9 mouse cellular contexts compared by ENCODE assay signal in genomic region chr7:116038024-116038423, GRCm38 (mm10). TPM values are rescaled to one million over a fixed set of nuclear protein-coding genes. Genes with fewer than 3 reads are reported as not detected.
A peak's percentile ranks its signal among the peaks of the same experiment; 100 is the strongest.
DNase-seq lines count a peak whose midpoint lies in the region; ATAC-seq and TF ChIP-seq lines count a peak whose summit lies in the region.
"Had no signal": no experiment of that assay in that cellular context is flagged by ENCODE, and none has a peak within 500 bp of the region (broad histone marks: within the 10 kb centered on the region; RNA-seq: fewer than 3 reads in every experiment).

No protein-coding gene starts in this region.

- WGBS in kidney, postnatal 0 days: 3% methylated on average over 13 of the region's 13 CpGs
- WGBS in forebrain, embryonic 16.5 days: 4% methylated on average over 13 of the region's 13 CpGs
- WGBS in small intestine, adult 2 months: 7% methylated on average over 13 of the region's 13 CpGs

- no peak for TF ChIP-seq POLR2A in small intestine, adult 2 months (IDR thresholded peaks at IDR 0.05; ENCODE audit: low read depth, low read length)

- H3K9me3 ChIP-seq in kidney, postnatal 0 days (replicated peaks; ENCODE audit: low read length): no peaks in the 10 kb centered on the region
- H3K9me3 ChIP-seq in forebrain, embryonic 16.5 days (ENCODE audit: control insufficient read depth, low read length): no peaks in the 10 kb centered on the region
- H3K9me3 ChIP-seq: G1E had no signal

- H3K9ac ChIP-seq in kidney, postnatal 0 days (ENCODE audit: low read depth, low read length): no peak overlapping the region
- H3K9ac ChIP-seq in forebrain, embryonic 16.5 days (replicated peaks; ENCODE audit: low read depth, low read length): 0 out of 2 replicates have a peak overlapping the region, but pooled peaks have one; percentile 2

- no peak overlapping the region for H3K4me3 ChIP-seq in kidney, postnatal 0 days (replicated peaks; ENCODE audit: low read depth, low read length)
- peak overlapping the region; percentile 33 for H3K4me3 ChIP-seq in forebrain, embryonic 16.5 days (replicated peaks; ENCODE audit: low read length)
- 0 out of 2 replicates have a peak overlapping the region, but pooled peaks have one; percentile 4 for H3K4me3 ChIP-seq in small intestine, adult 2 months (ENCODE audit: low read depth, low read length)

- no peaks in the 10 kb centered on the region for H3K36me3 ChIP-seq in kidney, postnatal 0 days (ENCODE audit: insufficient read depth, low read length)
- H3K36me3 ChIP-seq in forebrain, embryonic 16.5 days (ENCODE audit: control insufficient read depth, insufficient read depth): no peaks in the 10 kb centered on the region
- no peaks in the 10 kb centered on the region for H3K36me3 ChIP-seq in small intestine, adult 2 months (ENCODE audit: control insufficient read depth, insufficient read depth, low read length)
- H3K36me3 ChIP-seq: G1E had no signal

- no peak for DNase-seq in kidney, postnatal 0 days (ENCODE audit: low spot score)
- DNase-seq in kidney, postnatal 25 days: no peak
- peak; percentile 4 for DNase-seq in liver
- no peak for DNase-seq in testis, postnatal 14 days (ENCODE audit: low spot score)
- DNase-seq in cerebellum, postnatal 4 days (ENCODE audit: low spot score in 2 of 2): no peak
- no peak for DNase-seq in adrenal gland, postnatal 36 days

- no peak for ATAC-seq in kidney, postnatal 0 days (replicated peaks; ENCODE audit: low FRiP score, low read depth)
- no peak for ATAC-seq in forebrain, embryonic 16.5 days

- TF ChIP-seq CTCF in kidney, postnatal 0 days (IDR thresholded peaks at IDR 0.05; ENCODE audit: low read depth): no peak
- TF ChIP-seq CTCF in small intestine, adult 2 months (IDR thresholded peaks at IDR 0.05; ENCODE audit: extremely low read depth, insufficient read length, insufficient replicate concordance, low read depth, low read length): no peak

- H3K4me2 ChIP-seq in kidney, postnatal 0 days (ENCODE audit: low read length): peak overlapping the region; percentile 16; the same call in 1 of the 2 replicates
- H3K4me2 ChIP-seq in forebrain, embryonic 16.5 days (ENCODE audit: low read length): peak overlapping the region; percentile 98

- peaks cover 17% of the 10 kb centered on the region for H3K4me1 ChIP-seq in kidney, postnatal 0 days (replicated peaks; ENCODE audit: insufficient read depth, low read length)
- peaks cover 41% of the 10 kb centered on the region for H3K4me1 ChIP-seq in forebrain, embryonic 16.5 days (replicated peaks; ENCODE audit: control insufficient read depth, insufficient read depth, low read length)
- H3K4me1 ChIP-seq in small intestine, adult 2 months (ENCODE audit: control insufficient read depth, insufficient read depth, insufficient read length, low read length): peaks cover 2% of the 10 kb centered on the region; the same call in 1 of the 2 replicates

- no peak overlapping the region for H3K27ac ChIP-seq in kidney, postnatal 0 days
- no peak overlapping the region for H3K27ac ChIP-seq in forebrain, embryonic 16.5 days (ENCODE audit: low read length)
- H3K27ac ChIP-seq in small intestine, adult 2 months (ENCODE audit: insufficient read depth, low read depth, low read length): no peak overlapping the region

- H3K27me3 ChIP-seq in kidney, postnatal 0 days (ENCODE audit: insufficient read depth, low read length): peaks cover 40% of the 10 kb centered on the region
- peaks cover 37% of the 10 kb centered on the region for H3K27me3 ChIP-seq in forebrain, embryonic 16.5 days (replicated peaks; ENCODE audit: control insufficient read depth, insufficient read depth, low read length)
- H3K27me3 ChIP-seq in small intestine, adult 2 months (ENCODE audit: control insufficient read depth, insufficient read depth, low read length): peaks cover 33% of the 10 kb centered on the region

RNA-seq across cellular contexts. Expression of gene Sox6, which starts 0.6 kb away (rescaled TPM):
- polyA plus RNA-seq in kidney, postnatal 0 days (2015; fragmentation: Nextera tagmentation; extraction: Ambion mirVana): 24.3 and 29.3 TPM in 2 replicates
- 95.4 and 96.5 TPM in 2 replicates for polyA plus RNA-seq in forebrain, embryonic 16.5 days (2015; fragmentation: Nextera tagmentation; extraction: Ambion mirVana)
- polyA plus RNA-seq in small intestine, adult 2 months (2012; rRNA removed): 4.2 and 17.6 TPM in 2 replicates
- total RNA-seq in adrenal gland, postnatal 36 days (2021): 10 to 100 TPM; 11.5 to 15.7 TPM

RNA-seq across cellular contexts. Expression of gene 1110004F10Rik, which starts 1.2 kb away (rescaled TPM):
- 251 and 271 TPM in 2 replicates for polyA plus RNA-seq in kidney, postnatal 0 days (2015; fragmentation: Nextera tagmentation; extraction: Ambion mirVana)
- polyA plus RNA-seq in forebrain, embryonic 16.5 days (2015; fragmentation: Nextera tagmentation; extraction: Ambion mirVana): 382 and 395 TPM in 2 replicates
- polyA plus RNA-seq in small intestine, adult 2 months (2012; rRNA removed): 7.1 and 18.4 TPM in 2 replicates
- total RNA-seq in adrenal gland, postnatal 36 days (2021): 100 to 1,000 TPM; 118 TPM

RNA-seq across cellular contexts. Expression of gene Gm4353, which starts 46.4 kb away (rescaled TPM):
- 0.61 and 0.86 TPM in 2 replicates for polyA plus RNA-seq in kidney, postnatal 0 days (2015; fragmentation: Nextera tagmentation; extraction: Ambion mirVana)
- polyA plus RNA-seq in forebrain, embryonic 16.5 days (2015; fragmentation: Nextera tagmentation; extraction: Ambion mirVana): 1.2 and 1.5 TPM in 2 replicates
- polyA plus RNA-seq in small intestine, adult 2 months (2012; rRNA removed): 0.18 and 0.56 TPM in 2 replicates
- 1 to 10 TPM; 4.2 to 5.4 TPM for total RNA-seq in adrenal gland, postnatal 36 days (2021)
- polyA plus RNA-seq: G1E had no signal

Comparison
In these comparisons a context has a peak if more than half of its experiments do, and no peak if none do; other contexts are left out.
1. RNA of gene 1110004F10Rik, which starts 1.2 kb away (polyA plus RNA-seq): 382 to 395 TPM in forebrain, embryonic 16.5 days and 251 to 271 TPM in kidney, postnatal 0 days; 7.1 to 18.4 TPM in small intestine, adult 2 months; every median in the first group is over 10 times any median in the second.